ENCODE assay signal across 11 mouse cellular contexts in genomic region chr13:31619826-31620498, GRCm38 (mm10). TPM values are rescaled to one million over a fixed set of nuclear protein-coding genes. Genes with fewer than 3 reads are reported as not detected.
DNase-seq lines count a peak whose midpoint lies in the region; ATAC-seq and TF ChIP-seq lines count a peak whose summit lies in the region.
"Had no signal": no experiment of that assay in that cellular context is flagged by ENCODE, and none has a peak within 500 bp of the region (broad histone marks: within the 10 kb centered on the region; RNA-seq: fewer than 3 reads in every experiment).

No protein-coding gene starts in this region.

- no peak for ATAC-seq in limb, embryonic 14.5 days (ENCODE audit: low FRiP score, low read depth)

- H3K9me3 ChIP-seq in heart, embryonic 10.5 days: no peaks in the 10 kb centered on the region
- no peaks in the 10 kb centered on the region for H3K9me3 ChIP-seq in limb, embryonic 14.5 days (ENCODE audit: control insufficient read depth, low read length)

- H3K36me3 ChIP-seq in heart, embryonic 10.5 days: no peaks in the 10 kb centered on the region
- H3K36me3 ChIP-seq in limb, embryonic 14.5 days (ENCODE audit: control insufficient read depth, insufficient read depth, low read length): no peaks in the 10 kb centered on the region

- no peak overlapping the region for H3K9ac ChIP-seq in limb, embryonic 14.5 days (ENCODE audit: low read depth, low read length, severe bottlenecking)

- peaks cover 39% of the 10 kb centered on the region for H3K4me1 ChIP-seq in heart, embryonic 10.5 days
- H3K4me1 ChIP-seq in limb, embryonic 14.5 days (ENCODE audit: control insufficient read depth, insufficient read depth, low read length): peaks cover 6% of the 10 kb centered on the region; the same call in 1 of the 2 replicates

- no peak overlapping the region for H3K27ac ChIP-seq in heart, embryonic 10.5 days
- no peak overlapping the region for H3K27ac ChIP-seq in limb, embryonic 14.5 days (replicated peaks; ENCODE audit: low read depth, low read length)

- H3K4me2 ChIP-seq in limb, embryonic 14.5 days (replicated peaks; ENCODE audit: low read depth, low read length, severe bottlenecking): peak overlapping the region; percentile 20; the same call in 1 of the 2 replicates

- peak overlapping the region; percentile 44 for H3K4me3 ChIP-seq in heart, embryonic 10.5 days
- peak overlapping the region; percentile 10 for H3K4me3 ChIP-seq in limb, embryonic 14.5 days (replicated peaks; ENCODE audit: low read length)

- under 1% methylated on average over 33 of the region's 33 CpGs for WGBS in heart, embryonic 10.5 days
- WGBS in limb, embryonic 14.5 days: 2% methylated on average over 33 of the region's 33 CpGs

- H3K27me3 ChIP-seq in heart, embryonic 10.5 days (ENCODE audit: insufficient read depth, poor library complexity, severe bottlenecking): peaks cover 100% of the 10 kb centered on the region
- H3K27me3 ChIP-seq in limb, embryonic 14.5 days (ENCODE audit: control insufficient read depth, insufficient read depth, low read length): peaks cover 100% of the 10 kb centered on the region

- DNase-seq in heart, embryonic 10.5 days (ENCODE audit: low spot score): no peak
- no peak for DNase-seq in heart, adult 9 months (ENCODE audit: low spot score in 2 of 2)
- peak; percentile 9 for DNase-seq in retina, embryonic 14.5 days (ENCODE audit: low spot score)
- no peak for DNase-seq in retina, postnatal 1 day
- DNase-seq in limb, embryonic 14.5 days (ENCODE audit: low spot score): no peak
- DNase-seq in layer of hippocampus, adult 18-20 months (ENCODE audit: low spot score in 2 of 2): no peak
- no peak for DNase-seq in adrenal gland, postnatal 36 days
- no peak for DNase-seq in layer of hippocampus, postnatal 10 days (ENCODE audit: low spot score in 2 of 2)

- no peak for TF ChIP-seq POLR2A in limb, embryonic 14.5 days (IDR thresholded peaks at IDR 0.05; ENCODE audit: borderline replicate concordance, extremely low read depth, insufficient read depth, insufficient read length)

RNA-seq across cellular contexts. Expression of gene Foxf2, which starts 5.7 kb away (rescaled TPM):
- polyA plus RNA-seq in heart, embryonic 10.5 days (2016; fragmentation: Nextera tagmentation; extraction: Ambion mirVana): 0.14 and 3.4 TPM in 2 replicates
- polyA plus RNA-seq in limb, embryonic 14.5 days (2012; rRNA removed): 12.8 and 19.9 TPM in 2 replicates
- 5.0 and 6.1 TPM in 2 replicates for polyA plus RNA-seq in limb, embryonic 14.5 days (2014; fragmentation: Nextera tagmentation; extraction: Ambion mirVana)
- 1 to 10 TPM; 4.0 to 5.5 TPM for total RNA-seq in layer of hippocampus, adult 18-20 months (2021)
- total RNA-seq in adrenal gland, postnatal 36 days (2021): not detected
- 10 to 100 TPM in 1 of 2 experiments, 1 to 10 TPM in 1; 9.9 to 10.6 TPM for total RNA-seq in layer of hippocampus, postnatal 10 days (2021)
- total RNA-seq: common myeloid progenitor, adult 5-6 weeks; granulocyte monocyte progenitor cell, adult 5-6 weeks; monocyte, adult 5-6 weeks had no signal

Comparison
In these comparisons a context has a peak if more than half of its experiments do, and no peak if none do; other contexts are left out.
1. RNA of gene Foxf2, which starts 5.7 kb away (total RNA-seq): 9.9 to 10.6 TPM in layer of hippocampus, postnatal 10 days and 4.0 to 5.5 TPM in layer of hippocampus, adult 18-20 months; not detected in adrenal gland, postnatal 36 days; every median in the first group is over 4 times any median in the second.